Mouse (Mus musculus): ENCODE results near the gene Nphp4. TPM values are rescaled to one million over a fixed set of nuclear protein-coding genes. Genes with fewer than 3 reads are reported as not detected.
A peak's percentile ranks its signal among the peaks of the same experiment; 100 is the strongest.

Nphp4 gene
- total RNA-seq (2014; rRNA removed) (8.7 and 10.4 TPM in 2 replicates), polyA plus RNA-seq (2015; fragmentation: Nextera tagmentation; extraction: Ambion mirVana) (3.9 and 4.0 TPM in 2 replicates)

DNA sequence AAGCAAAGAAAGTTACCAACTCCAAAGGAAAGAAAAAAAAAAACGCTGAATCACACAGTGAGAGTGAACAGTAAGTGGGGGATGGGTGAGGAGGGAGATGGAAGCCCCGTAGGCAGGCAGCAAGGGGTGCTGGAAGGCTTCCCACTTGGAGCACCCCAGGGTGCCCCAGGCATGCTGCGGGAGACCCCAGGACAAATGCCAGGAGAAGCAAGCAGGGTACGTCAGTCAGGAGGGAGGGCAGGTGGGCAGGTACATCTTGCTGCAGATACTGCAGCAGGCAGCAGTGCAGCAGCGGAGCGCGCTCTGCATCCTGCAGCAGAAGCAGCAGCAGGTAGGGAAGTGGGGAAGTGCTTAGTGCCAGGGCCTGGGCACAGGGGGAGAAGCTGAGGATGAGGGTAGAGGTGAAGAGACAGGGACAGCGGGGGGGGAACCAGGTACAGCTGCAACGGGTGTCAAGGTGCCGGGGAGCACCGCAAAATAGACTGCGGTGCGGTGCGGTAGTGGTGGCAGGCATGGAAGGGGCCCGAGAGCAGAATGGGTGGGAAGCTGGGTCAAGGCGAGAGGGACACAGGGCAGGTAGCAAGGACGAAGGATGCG is at the start of gene Nphp4:
Gene Nphp4 (plus strand): TSS at position 280 of the 597 bp plus-strand sequence.
- 2% methylated on average over 18 of the region's 18 CpGs for WGBS
- Histone ChIP-seq H3K4me3 (ENCODE audit: low read length) (peak within 1 kb of the TSS; percentile 83), H3K9me3 (ENCODE audit: low read length) (no peaks in the 10 kb centered on the region), H3K36me3 (ENCODE audit: insufficient read depth, low read length) (no peaks in the 10 kb centered on the region), H3K9ac (replicated peaks; ENCODE audit: low read length) (peak within 1 kb of the TSS; percentile 84), H3K4me2 (ENCODE audit: low read depth, low read length) (peak within 1 kb of the TSS; percentile 80), H3K27me3 (ENCODE audit: insufficient read depth, low read length) (no peaks in the 10 kb centered on the region), H3K4me1 (ENCODE audit: insufficient read depth, low read length) (peaks cover 11% of the 10 kb centered on the region), H3K27ac (peak within 1 kb of the TSS; percentile 95)
- ATAC-seq (peak; percentile 0; the same call in 1 of the 2 replicates), DNase-seq (ENCODE audit: low spot score) (no peak)
- TF ChIP-seq CTCF (IDR thresholded peaks at IDR 0.05; ENCODE audit: low read depth): no peak

DNA sequence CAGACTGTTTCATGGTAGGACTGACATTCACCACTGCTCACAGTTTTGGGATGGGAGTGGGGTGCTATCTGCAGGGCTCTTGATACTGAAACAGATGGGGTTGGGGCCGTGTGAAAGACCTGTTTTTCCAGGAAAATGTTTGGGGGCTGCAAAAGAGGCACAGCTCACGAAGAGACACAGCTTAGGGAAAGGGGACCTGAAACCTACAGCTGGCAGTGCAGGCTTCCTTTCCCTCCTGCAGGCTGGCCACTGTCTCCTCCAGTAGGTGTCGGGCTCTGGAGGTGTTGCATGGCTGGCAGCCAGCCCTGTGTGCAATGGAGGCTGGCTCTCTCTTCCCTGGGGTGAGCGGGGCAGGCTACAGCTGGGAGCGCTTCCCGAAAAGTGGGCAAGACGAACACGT is 48.2 kb upstream of the Nphp4 start:
- no peaks in the 10 kb centered on the region for H3K36me3 ChIP-seq (ENCODE audit: insufficient read depth, low read length)
- no peak overlapping the region for H3K4me3 ChIP-seq (ENCODE audit: low read length)
- no peaks in the 10 kb centered on the region for H3K4me1 ChIP-seq (ENCODE audit: insufficient read depth, low read length)
- no peak overlapping the region for H3K9ac ChIP-seq (replicated peaks; ENCODE audit: low read length)
- H3K9me3 ChIP-seq (ENCODE audit: low read length): no peaks in the 10 kb centered on the region
- ATAC-seq: 0 out of 2 replicates have a peak, but pooled peaks have one; percentile 1
- no peak overlapping the region for H3K27ac ChIP-seq
- no peak for DNase-seq (ENCODE audit: low spot score)
- H3K4me2 ChIP-seq (ENCODE audit: low read depth, low read length): no peak overlapping the region
- TF ChIP-seq CTCF (IDR thresholded peaks at IDR 0.05; ENCODE audit: low read depth): peak; percentile 13; the same call in 1 of the 2 replicates
- no peaks in the 10 kb centered on the region for H3K27me3 ChIP-seq (ENCODE audit: insufficient read depth, low read length)
- 34% methylated on average over 8 of the region's 8 CpGs for WGBS

DNA sequence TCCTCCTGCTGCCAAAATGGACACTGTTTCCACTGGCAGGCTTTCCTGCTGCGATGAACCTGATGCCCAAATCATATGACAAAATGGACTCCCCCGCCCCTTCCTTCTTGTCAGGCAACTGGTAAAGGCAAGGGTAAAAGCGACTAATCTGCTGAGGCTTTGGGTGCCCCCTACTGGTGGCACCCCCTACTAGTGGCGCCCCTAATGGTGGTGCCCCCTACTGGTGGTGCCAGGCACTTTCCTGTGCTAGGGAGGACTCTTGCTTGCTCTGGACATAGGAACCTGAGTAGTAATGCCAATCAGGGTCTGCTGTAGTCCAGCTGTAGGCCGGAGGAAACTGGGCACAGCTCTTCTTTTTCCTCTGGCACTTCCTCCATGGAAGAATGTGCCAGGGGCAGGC is 44.2 kb upstream of the Nphp4 start:
- Histone ChIP-seq H3K9me3 (ENCODE audit: low read length) (no peaks in the 10 kb centered on the region), H3K4me1 (ENCODE audit: insufficient read depth, low read length) (no peaks in the 10 kb centered on the region), H3K27ac (no peak overlapping the region), H3K27me3 (ENCODE audit: insufficient read depth, low read length) (no peaks in the 10 kb centered on the region), H3K4me3 (ENCODE audit: low read length) (no peak overlapping the region), H3K4me2 (ENCODE audit: low read depth, low read length) (no peak overlapping the region), H3K36me3 (ENCODE audit: insufficient read depth, low read length) (no peaks in the 10 kb centered on the region), H3K9ac (replicated peaks; ENCODE audit: low read length) (no peak overlapping the region)
- 61% methylated on average over 5 of the region's 5 CpGs for WGBS
- TF ChIP-seq CTCF (IDR thresholded peaks at IDR 0.05; ENCODE audit: low read depth): peak; percentile 76
- ATAC-seq (no peak), DNase-seq (ENCODE audit: low spot score) (peak; percentile 53)

DNA sequence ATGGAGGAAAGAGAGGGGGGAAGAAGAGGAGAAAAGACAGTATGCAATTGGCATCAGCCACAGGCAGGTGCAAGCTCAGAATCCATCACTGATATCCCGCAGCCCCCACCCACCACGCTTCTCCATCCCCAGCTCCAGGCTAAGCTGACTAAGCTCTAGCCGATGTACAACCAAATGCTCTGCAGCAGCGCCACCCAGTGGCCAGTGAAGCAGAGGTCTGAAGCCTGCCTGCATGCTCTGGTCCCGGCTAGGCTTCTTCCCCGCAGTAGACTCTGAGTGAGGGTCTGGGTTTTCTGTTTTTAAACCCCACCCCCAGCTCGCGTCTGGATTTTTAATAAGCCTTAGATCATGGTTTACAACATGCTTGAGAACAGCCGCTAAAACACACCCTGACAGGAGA is 41.7 kb upstream of the Nphp4 start:
- Histone ChIP-seq H3K9me3 (ENCODE audit: low read length) (no peaks in the 10 kb centered on the region), H3K9ac (replicated peaks; ENCODE audit: low read length) (no peak overlapping the region), H3K36me3 (ENCODE audit: insufficient read depth, low read length) (no peaks in the 10 kb centered on the region), H3K27me3 (ENCODE audit: insufficient read depth, low read length) (no peaks in the 10 kb centered on the region), H3K4me3 (ENCODE audit: low read length) (peak overlapping the region; percentile 9; the same call in 1 of the 2 replicates), H3K27ac (no peak overlapping the region), H3K4me2 (ENCODE audit: low read depth, low read length) (peak overlapping the region; percentile 54), H3K4me1 (ENCODE audit: insufficient read depth, low read length) (no peaks in the 10 kb centered on the region)
- 3% methylated on average over 9 of the region's 9 CpGs for WGBS
- DNase-seq (ENCODE audit: low spot score): peak; percentile 97
- TF ChIP-seq CTCF (IDR thresholded peaks at IDR 0.05; ENCODE audit: low read depth): peak; percentile 93
- ATAC-seq: peak; percentile 93

DNA sequence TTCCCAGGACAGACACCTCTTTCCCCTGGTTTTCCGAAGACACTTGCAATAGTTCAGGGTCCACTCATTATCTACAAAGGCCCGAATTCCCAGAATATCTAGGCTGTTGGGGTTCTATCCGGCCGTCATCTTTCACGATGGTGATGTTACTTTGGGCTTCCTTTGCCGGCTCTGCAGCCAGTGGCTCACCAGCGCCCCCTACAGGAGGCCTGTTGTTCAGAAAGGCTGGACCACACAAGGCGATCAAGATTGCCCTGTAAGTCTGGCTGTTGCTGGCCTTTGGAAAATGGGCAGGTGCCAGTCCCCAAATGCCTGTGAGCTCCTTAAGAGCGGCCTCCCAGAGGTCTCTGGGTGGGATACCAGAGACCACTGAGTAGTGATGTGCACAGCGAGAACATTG is 41.3 kb upstream of the Nphp4 start:
- H3K27ac ChIP-seq: no peak overlapping the region

DNA sequence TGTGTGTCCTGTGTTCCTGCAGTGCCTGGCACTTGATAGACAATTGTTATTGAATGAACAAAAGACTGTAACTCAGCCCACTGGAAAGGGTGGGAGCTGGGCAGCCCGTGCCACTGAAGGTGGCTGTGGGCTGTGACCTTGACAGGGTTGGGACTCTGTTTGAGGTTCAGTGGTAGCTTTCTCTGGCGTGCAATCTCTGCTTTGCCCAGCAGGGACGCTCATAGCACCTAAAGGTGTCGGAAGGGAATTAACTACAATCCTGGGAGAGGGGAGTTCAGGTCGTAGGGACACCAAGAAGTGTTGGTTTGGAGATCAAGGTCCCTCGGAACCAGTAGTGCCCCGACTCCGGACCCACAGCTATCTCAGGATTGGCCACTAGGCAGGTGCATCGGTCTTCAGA is 35.6 kb upstream of the Nphp4 start:
- TF ChIP-seq CTCF (IDR thresholded peaks at IDR 0.05; ENCODE audit: low read depth): peak; percentile 54
- no peak overlapping the region for H3K27ac ChIP-seq
- ATAC-seq (no peak), DNase-seq (ENCODE audit: low spot score) (no peak)
- no peaks in the 10 kb centered on the region for H3K9me3 ChIP-seq (ENCODE audit: low read length)
- 71% methylated on average over 9 of the region's 9 CpGs for WGBS
- H3K4me2 ChIP-seq (ENCODE audit: low read depth, low read length): no peak overlapping the region
- no peaks in the 10 kb centered on the region for H3K4me1 ChIP-seq (ENCODE audit: insufficient read depth, low read length)
- no peaks in the 10 kb centered on the region for H3K36me3 ChIP-seq (ENCODE audit: insufficient read depth, low read length)
- no peaks in the 10 kb centered on the region for H3K27me3 ChIP-seq (ENCODE audit: insufficient read depth, low read length)
- H3K9ac ChIP-seq (replicated peaks; ENCODE audit: low read length): no peak overlapping the region
- H3K4me3 ChIP-seq (ENCODE audit: low read length): no peak overlapping the region

More for the DNA sequence above, 41.3 kb upstream of the Nphp4 start:
- Histone ChIP-seq H3K9ac (replicated peaks; ENCODE audit: low read length) (no peak overlapping the region), H3K36me3 (ENCODE audit: insufficient read depth, low read length) (no peaks in the 10 kb centered on the region), H3K4me3 (ENCODE audit: low read length) (peak overlapping the region; percentile 9; the same call in 1 of the 2 replicates), H3K27me3 (ENCODE audit: insufficient read depth, low read length) (no peaks in the 10 kb centered on the region), H3K9me3 (ENCODE audit: low read length) (no peaks in the 10 kb centered on the region), H3K4me1 (ENCODE audit: insufficient read depth, low read length) (no peaks in the 10 kb centered on the region), H3K4me2 (ENCODE audit: low read depth, low read length) (peak overlapping the region; percentile 54)
- 11% methylated on average over 10 of the region's 10 CpGs for WGBS
- ATAC-seq (peak; percentile 68), DNase-seq (ENCODE audit: low spot score) (peak; percentile 86)
- peak; percentile 92 for TF ChIP-seq CTCF (IDR thresholded peaks at IDR 0.05; ENCODE audit: low read depth)

DNA sequence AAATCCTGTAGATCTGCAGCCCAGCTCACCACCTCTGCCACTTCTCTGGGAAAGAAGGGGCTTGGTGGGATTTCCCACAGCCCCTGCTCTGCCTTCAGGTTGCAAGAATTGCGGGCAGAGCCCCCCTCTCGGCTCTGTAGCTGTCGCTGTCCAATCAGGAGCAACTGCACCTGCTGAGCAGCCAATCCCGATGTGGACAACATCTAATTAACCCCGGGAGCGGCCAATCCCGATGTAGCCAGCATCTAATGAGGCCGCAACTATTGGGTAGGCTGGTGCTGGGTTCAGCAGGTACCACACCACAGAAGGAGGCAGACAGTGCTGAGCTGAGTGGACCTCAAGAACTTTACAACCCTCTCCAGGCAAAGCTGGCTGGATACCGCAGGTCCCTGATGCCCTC is 35.0 kb upstream of the Nphp4 start:
- DNase-seq (ENCODE audit: low spot score) (peak; percentile 36), ATAC-seq (no peak)
- no peaks in the 10 kb centered on the region for H3K9me3 ChIP-seq (ENCODE audit: low read length)
- WGBS: 37% methylated on average over 9 of the region's 9 CpGs
- no peak overlapping the region for H3K27ac ChIP-seq
- H3K4me2 ChIP-seq (ENCODE audit: low read depth, low read length): no peak overlapping the region
- TF ChIP-seq CTCF (IDR thresholded peaks at IDR 0.05; ENCODE audit: low read depth): no peak
- no peaks in the 10 kb centered on the region for H3K27me3 ChIP-seq (ENCODE audit: insufficient read depth, low read length)
- H3K4me1 ChIP-seq (ENCODE audit: insufficient read depth, low read length): no peaks in the 10 kb centered on the region
- no peaks in the 10 kb centered on the region for H3K36me3 ChIP-seq (ENCODE audit: insufficient read depth, low read length)
- H3K4me3 ChIP-seq (ENCODE audit: low read length): no peak overlapping the region
- no peak overlapping the region for H3K9ac ChIP-seq (replicated peaks; ENCODE audit: low read length)
